Mouse (Mus musculus): ENCODE measurements around the gene 4931428L18Rik. TPM values are rescaled to one million over a fixed set of nuclear protein-coding genes. Genes with fewer than 3 reads are reported as not detected.

4931428L18Rik gene
- total RNA-seq, 2 experiments from 2014 or later, result not detected

- DNase-seq (ENCODE audit: low spot score), result no peak
- intact Hi-C loops (cut with DNase I), result loop anchor here (5.0 kb wide), 1 partner anchor 67 kb away; no protein-coding TSS in a partner anchor
Observed at GRCm38 (mm10) chr1:30950456-30950835, 272.0 kb downstream of the 4931428L18Rik start.

GRCm38 (mm10) chr1:30949710-30950455 is 272.6 kb downstream of the 4931428L18Rik start:
- intact Hi-C loops (cut with DNase I), result loop anchor here (2.0 to 5.0 kb wide), 3 partner anchors 67 to 173 kb away; partner anchors contain the start of gene Phf3
- DNase-seq (ENCODE audit: low spot score), result peak; percentile 95

- DNase-seq (ENCODE audit: low spot score), result peak; percentile 25
- intact Hi-C loops (cut with DNase I), result loop anchor here (2.0 to 5.0 kb wide), 2 partner anchors 76 to 172 kb away; partner anchors contain the start of gene Phf3
Observed at GRCm38 (mm10) chr1:30948950-30949639, 273.4 kb downstream of the 4931428L18Rik start.

- intact Hi-C loops (cut with DNase I), result loop anchor here (2.0 to 5.0 kb wide), 2 partner anchors 76 to 171 kb away; partner anchors contain the start of gene Phf3
Observed at GRCm38 (mm10) chr1:30948361-30948949, 274.0 kb downstream of the 4931428L18Rik start.

More at GRCm38 (mm10) chr1:30948361-30948949, 274.0 kb downstream of the 4931428L18Rik start:
- DNase-seq (ENCODE audit: low spot score), result no peak

Other genes with a start within 250 kb of the 4931428L18Rik start
- not detected for gene AC153137.1, start 244.7 kb downstream of the 4931428L18Rik start, total RNA-seq (2021)
- not detected for gene Lgsn, start 46.3 kb downstream of the 4931428L18Rik start, total RNA-seq (2021)
- gene Pih1d3, start 154 bp upstream of the 4931428L18Rik start, total RNA-seq (2021), result not detected